Mouse (Mus musculus) natural killer cell, adult 2 months (primary cell): ENCODE measurements at regions not wholly inside any gene's neighbourhood (a gene's known extent, or its start where the extent isn't known, plus 50 kb on each side); places are given as distances from the start of the nearest gene placed in this dataset.

Experiments used
- DNase-seq, 2 experiments: peaks; one replicate each; pipeline ENCODE4 v3.0.0; 2022; ENCODE audit warnings: low spot score in 2 of 2

- no peak for DNase-seq
Observed at GRCm38 (mm10) chr7:37336851-37337531, 436.4 kb downstream of the Zfp536 start.

DNA sequence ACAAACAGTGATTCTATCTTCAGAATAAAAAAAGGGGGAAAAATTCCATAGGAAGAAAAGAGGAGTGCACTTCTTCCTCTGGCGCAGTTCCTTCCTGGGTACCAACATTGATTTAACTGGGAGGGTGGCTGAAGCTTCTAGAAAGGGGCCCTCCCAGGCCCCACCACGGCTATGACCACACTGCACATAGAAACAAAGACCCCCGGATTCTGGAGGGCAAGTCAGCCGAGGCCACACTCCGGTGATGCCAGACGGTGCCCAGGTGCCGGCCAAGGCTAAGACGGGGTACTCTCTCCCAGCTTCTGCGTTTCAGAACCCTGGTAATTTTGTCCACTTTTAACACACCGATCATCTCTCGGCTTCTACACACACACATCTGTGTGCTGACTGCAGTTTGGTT, 435.8 kb downstream of the Zfp536 start:
- DNase-seq: no peak

GRCm38 (mm10) chr7:37338067-37338501, 435.4 kb downstream of the Zfp536 start:
- no peak for DNase-seq

DNA sequence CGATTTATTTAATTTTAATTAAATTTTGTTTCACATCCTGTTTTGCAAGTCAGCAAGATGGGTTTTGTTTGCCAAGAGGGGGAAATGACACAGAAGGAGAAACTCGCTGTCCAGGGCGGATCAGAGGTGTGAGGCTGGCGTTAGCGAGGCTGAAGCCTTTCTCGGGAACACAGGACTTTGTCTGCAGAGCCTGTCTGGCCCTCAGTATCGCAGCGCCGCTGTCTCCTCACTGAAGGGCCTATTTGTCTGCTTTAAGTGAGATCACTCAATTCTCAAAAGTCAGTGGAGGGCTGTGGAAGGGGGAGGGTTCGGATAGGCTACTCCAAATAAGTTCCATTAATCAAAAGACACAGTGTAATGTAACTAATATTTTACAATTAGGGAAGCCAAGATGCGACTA, 430.8 kb downstream of the Zfp536 start:
- DNase-seq: no peak

GRCm38 (mm10) chr7:37343021-37343593, 430.3 kb downstream of the Zfp536 start:
- DNase-seq: no peak

DNA sequence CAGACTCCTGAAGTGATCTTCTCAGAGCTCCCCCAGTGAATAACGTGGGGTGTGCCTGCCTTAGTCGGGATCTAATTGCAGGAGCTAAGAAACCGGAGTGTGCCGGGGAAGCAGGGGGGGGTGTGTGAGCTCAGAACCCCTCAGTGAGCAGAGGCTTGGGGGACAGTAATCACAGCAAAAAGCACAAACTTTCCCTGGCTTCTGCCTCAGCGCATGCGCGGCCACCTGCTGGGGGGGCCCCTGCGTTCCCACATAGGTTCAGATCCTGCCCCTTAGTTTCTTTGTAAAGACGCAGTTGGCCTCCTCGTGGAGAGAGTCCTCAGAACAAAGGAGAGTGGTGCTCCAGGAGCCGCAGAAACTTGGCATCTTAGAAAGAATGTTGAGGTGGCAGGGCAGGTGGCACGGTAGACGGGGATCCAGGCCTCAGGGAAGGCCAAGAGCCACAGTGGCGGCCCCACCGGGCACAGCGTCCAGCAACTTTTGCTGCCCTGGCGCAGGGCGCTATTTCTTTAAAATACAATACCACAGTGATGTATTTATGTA, 429.7 kb downstream of the Zfp536 start:
- no peak for DNase-seq

GRCm38 (mm10) chr7:37346041-37346440, 427.4 kb downstream of the Zfp536 start:
- DNase-seq: peak; percentile 24 to 26

GRCm38 (mm10) chr7:37357647-37358395, 415.6 kb downstream of the Zfp536 start:
- peak; percentile 57 to 62 for DNase-seq

GRCm38 (mm10) chr7:37358492-37358891, 414.9 kb downstream of the Zfp536 start:
- DNase-seq: no peak

- no peak for DNase-seq
Observed at GRCm38 (mm10) chr7:37359473-37359872, 414.0 kb downstream of the Zfp536 start.

DNA sequence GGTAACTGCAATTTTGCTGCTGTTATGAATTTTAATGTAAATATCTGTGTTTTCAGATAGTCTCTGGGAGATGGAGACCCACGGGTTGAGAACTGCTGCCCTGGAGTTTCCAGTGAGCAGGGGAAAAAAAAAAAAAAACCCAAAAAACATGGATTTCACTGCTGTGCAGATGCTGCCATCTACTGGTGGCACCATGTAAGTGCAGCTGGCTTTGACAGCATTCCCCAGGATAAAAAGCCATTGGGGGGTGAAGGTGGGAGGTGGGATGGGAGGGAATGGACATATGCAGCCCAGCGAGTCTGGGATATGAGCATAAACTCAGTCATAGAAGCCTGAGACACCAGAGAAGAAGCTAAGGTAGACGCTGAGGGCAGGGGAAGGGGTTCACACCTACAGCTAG, 413.3 kb downstream of the Zfp536 start:
- DNase-seq: peak in 1 of 2 experiments; percentile 10

DNA sequence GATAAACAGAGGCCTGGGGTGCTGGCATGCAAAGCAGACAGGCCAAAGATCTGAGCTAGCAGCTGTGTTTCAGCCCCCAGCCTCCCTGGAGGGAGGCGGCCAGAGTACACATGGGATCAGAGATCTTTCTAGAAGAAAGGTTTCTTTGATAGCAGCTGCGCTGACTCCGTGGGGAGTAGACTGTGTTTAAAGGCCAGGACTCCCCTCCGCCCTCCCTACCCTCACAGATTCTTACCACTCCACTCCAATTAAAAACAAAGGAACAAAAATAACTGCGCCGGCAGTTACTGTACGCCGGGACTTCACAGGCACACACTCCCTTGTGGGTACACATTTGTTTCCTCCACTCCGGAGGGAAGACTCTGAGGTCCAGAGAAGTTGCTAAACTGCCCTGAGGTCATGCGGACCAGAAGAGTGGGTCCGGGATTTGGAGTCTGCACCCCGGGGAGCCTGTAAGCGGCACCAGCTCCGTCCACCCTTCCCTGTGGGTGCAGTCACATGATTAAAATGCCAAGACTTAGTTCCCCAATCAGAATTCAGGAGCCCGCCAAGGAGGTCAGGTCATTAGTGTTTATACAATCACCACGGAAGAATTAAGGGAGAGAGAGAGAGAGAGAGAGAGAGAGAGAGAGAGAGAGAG, 411.5 kb downstream of the Zfp536 start:
- DNase-seq: no peak

DNA sequence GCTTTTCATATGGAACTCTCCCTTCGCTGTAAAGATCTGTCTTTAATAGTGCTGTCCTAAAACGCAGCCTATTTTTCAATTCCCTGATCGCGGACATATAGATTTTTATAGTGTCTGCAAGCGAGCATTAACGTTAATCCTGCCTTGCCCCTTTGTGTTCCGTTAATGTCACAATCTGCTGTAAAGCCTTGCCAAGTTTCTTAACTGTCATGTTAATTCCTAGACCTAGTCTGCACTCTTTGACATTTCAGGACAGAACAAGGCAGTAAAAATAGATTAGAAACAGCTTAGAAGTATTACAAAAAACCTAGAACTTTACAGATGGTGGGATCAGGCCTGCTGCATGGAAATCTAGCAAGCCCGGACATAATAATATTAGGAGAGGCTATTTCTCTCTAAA, 410.6 kb downstream of the Zfp536 start:
- DNase-seq: no peak

- no peak for DNase-seq
Observed at GRCm38 (mm10) chr7:37363629-37364175, 409.7 kb downstream of the Zfp536 start.

DNA sequence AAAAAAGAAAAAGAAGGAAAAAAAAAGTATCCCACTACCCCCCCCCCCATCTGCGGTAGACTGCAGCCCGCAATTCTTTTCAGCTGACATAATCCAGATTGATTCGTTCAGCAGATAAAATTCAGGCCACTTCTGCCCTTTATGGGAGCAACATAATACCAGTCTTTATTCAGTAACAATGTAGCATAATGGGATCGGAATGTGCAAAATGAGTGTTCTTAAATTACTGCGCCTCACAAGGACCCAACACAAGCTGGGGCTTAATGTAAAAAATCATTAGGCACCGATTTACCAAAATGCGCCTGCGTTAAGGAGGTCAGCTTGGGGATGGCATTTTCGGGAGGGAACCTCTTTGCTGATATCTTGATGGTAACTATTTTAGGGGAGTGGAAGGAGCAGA, 409.2 kb downstream of the Zfp536 start:
- DNase-seq: no peak

DNA sequence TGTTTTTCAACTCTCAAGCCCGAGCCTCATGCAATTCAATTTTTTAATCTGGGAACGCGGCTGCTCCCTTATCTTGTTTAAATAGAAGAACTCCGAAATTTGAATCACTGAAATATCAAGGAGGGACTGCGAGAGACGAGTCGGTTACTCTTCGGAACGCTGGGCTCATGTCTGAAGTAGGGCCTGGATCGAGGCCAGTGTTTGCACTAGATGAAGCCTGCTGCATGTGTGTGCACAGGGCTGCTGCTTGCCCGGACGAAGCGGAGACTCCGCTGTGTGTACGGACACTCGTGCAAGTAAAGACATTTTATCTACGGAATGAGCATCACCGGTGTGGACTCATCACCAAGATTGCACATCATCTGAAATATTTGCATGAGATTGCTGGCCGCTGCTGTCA, 407.4 kb downstream of the Zfp536 start:
- no peak for DNase-seq

DNA sequence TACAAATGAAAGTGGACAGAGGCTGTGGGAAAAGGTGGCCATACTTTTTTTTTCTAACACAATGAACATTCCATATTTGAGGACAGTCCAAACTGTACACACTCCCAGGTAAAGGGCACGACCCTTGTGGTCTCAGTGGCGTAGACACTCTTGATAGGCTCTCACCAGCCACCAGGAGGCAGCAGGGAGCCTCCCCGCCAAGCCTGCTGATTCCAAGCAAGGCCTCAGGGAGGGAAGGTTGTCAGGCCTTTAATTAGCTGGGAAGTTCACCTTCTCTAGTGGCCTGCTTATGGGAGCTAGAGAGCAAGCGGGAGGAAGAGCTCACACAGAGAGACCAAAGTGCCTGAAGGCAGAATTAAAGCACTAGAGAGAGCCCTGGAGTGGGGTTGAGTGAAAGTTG, 403.7 kb downstream of the Zfp536 start:
- DNase-seq: no peak

DNA sequence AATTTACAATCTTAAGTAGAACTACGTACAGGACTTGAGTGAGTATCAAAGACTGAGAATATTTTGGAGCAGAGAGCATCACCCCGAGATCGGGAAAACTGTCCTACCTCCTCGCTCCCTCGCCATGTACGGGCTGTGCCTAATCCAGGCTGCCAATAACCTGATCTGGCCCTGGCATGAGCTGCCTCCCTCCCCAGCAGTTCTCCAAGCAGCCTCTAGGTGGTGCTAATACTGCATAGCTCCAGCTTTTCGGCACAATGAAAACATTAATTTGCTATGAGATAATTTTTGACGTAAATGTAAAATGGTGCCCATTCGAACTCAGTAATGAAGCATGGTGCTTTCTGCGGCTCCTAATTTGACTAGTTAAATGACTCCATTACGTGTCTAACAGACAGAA, 399.6 kb downstream of the Zfp536 start:
- DNase-seq: peak; percentile 23 to 48

- DNase-seq: no peak
Observed at GRCm38 (mm10) chr7:37375044-37375443, 398.4 kb downstream of the Zfp536 start.

GRCm38 (mm10) chr7:37375591-37375990, 397.9 kb downstream of the Zfp536 start:
- no peak for DNase-seq

DNA sequence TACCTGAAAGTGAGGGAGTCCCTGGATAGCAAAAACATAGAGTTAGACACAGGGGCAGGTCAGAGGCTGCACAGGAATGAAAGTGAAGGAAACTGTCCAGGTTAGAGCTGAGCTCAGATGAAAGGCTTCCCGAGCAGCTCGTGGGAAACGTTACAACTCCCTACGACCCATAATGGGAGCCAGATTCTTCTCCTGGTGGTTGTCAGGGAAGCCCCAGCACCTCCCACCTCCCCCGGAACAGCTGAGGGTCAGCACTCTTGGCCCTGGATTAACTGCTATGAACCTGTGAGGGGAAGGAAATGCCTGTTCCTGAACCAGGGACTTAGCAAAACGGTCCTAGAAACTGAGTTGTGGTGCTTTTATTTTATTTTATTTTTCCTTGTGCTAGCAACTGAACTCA, 397.2 kb downstream of the Zfp536 start:
- DNase-seq: no peak
